Mouse (Mus musculus) bone marrow macrophage, adult 2 months (primary cell): Measurements from ENCODE around the gene Cdk5. TPM values are rescaled to one million over a fixed set of nuclear protein-coding genes. Genes with fewer than 3 reads are reported as not detected.
A peak's percentile ranks its signal among the peaks of the same experiment; 100 is the strongest.

Experiments used
- H3K27ac ChIP-seq: 2 replicates; pipeline ENCODE4 v1.5.1; 2012; ENCODE audit warnings: low read depth, low read length; ENCODE audit not compliant: insufficient read depth
- H3K4me1 ChIP-seq: 2 replicates; pipeline ENCODE4 v1.6.1; 2012; ENCODE audit warnings: low read length; ENCODE audit not compliant: control insufficient read depth, insufficient read depth
- H3K4me3 ChIP-seq: 2 replicates; pipeline ENCODE4 v1.5.1; 2012; ENCODE audit warnings: mild to moderate bottlenecking, low read length, moderate library complexity; ENCODE audit not compliant: insufficient read depth
- CTCF ChIP-seq: IDR thresholded peaks from 2 replicates; pipeline ENCODE4 v1.5.1; 2012; ENCODE audit warnings: low read depth, mild to moderate bottlenecking, low read length, moderate library complexity
- POLR2A ChIP-seq: IDR thresholded peaks from 2 replicates; pipeline ENCODE4 v1.6.1; 2012; ENCODE audit warnings: mild to moderate bottlenecking, low read depth, low read length, borderline replicate concordance
- polyA plus RNA-seq: library from polyadenylated mRNA; stranded (reverse); fragments of >200 nt; gene quantifications from 2 replicates; pipeline ENCODE4 v1.2.4, GENCODE M21; 2012; ENCODE audit not compliant: missing spikeins, insufficient read depth, insufficient read length

Gene Cdk5
- polyA plus RNA-seq, 1 experiment, result 55.5 TPM

GRCm38 (mm10) chr5:24451264-24452029 lies 28.1 kb upstream of the Cdk5 start:
- peak overlapping the region; percentile 98 for H3K4me3 ChIP-seq
- H3K27ac ChIP-seq, result peak overlapping the region; percentile 77
- TF ChIP-seq POLR2A (peak; percentile 50), CTCF (no peak)
- H3K4me1 ChIP-seq, result peaks cover 31% of the 10 kb centered on the region

GRCm38 (mm10) chr5:24447624-24448298 lies 24.4 kb upstream of the Cdk5 start, which contains the start of gene Tmub1:
Gene Tmub1, minus strand, starts transcription at chr5:24447854.
- no peak within 1 kb of the TSS for H3K27ac ChIP-seq
- peaks cover 16% of the 10 kb centered on the region for H3K4me1 ChIP-seq
- TF ChIP-seq CTCF (no peak), POLR2A (no peak)
- H3K4me3 ChIP-seq, result peak within 1 kb of the TSS; percentile 63

DNA sequence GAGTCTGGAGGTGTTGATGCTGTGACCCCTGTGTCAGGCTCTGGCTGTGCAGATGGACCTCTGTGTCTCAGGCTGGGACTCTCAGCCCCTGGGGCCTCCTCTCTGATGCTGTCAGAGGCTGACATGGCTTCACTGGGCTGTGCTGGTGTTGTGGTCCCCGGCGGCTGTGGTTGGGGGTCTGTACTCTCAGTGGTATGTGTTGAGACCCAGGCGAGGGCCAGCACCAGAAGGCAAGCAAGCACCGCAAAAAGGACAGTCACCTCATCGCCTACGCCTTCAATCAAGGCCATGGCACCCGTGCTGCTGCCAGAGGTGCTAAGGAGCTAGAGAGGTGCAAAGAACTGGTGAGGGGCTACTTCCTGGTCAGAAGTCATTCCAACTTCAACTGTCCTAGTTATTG lies 23.3 kb upstream of the Cdk5 start:
- Histone ChIP-seq H3K27ac (no peak overlapping the region), H3K4me3 (no peak overlapping the region), H3K4me1 (peaks cover 16% of the 10 kb centered on the region)
- TF ChIP-seq CTCF (no peak), POLR2A (no peak)

DNA sequence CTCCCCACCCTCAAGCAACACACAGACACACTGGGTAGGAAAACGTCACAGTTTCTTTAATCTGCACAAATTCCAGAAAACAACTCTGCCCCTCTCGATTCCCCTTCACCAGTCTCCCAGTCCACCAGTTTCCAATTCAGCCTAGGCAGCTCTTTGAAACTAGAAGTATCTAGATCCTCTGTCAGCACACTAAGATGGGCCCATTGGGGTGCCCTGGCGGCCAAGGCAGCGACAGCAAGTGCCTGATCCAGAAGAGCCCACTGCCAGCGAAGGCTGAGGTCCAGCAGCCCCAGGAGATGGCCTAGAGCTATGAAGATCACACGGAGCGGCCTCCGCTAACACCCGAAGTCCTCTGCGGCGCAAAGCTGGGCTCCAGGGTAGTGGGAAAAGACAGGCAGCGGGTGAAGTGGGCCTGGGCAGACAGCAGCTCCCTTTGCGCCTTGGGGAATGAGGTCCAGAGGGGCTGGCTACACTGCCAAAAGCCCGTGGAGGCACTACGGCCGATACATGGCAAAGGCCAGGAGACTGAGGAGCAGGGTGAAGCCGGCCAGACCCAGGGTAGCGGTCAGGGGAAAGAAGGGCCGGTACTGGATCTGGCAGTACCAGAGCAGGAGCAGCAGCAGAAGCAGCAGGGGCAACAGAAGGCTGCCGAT lies 22.2 kb upstream of the Cdk5 start:
- peak overlapping the region; percentile 63 for H3K4me3 ChIP-seq
- peak overlapping the region; percentile 9; the same call in 1 of the 2 replicates for H3K27ac ChIP-seq
- TF ChIP-seq CTCF (no peak), POLR2A (no peak)
- peaks cover 12% of the 10 kb centered on the region for H3K4me1 ChIP-seq

- Histone ChIP-seq H3K4me3 (peak within 1 kb of the TSS; percentile 74), H3K4me1 (peaks cover 12% of the 10 kb centered on the region), H3K27ac (peak within 1 kb of the TSS; percentile 55)
- TF ChIP-seq CTCF (no peak), POLR2A (peak; percentile 39; the same call in 1 of the 2 replicates)
Measured at GRCm38 (mm10) chr5:24444746-24445427, 21.6 kb upstream of the Cdk5 start, which contains the start of gene Fastk. Gene Fastk, minus strand, starts transcription at chr5:24445287.

- no peak for TF ChIP-seq CTCF
- TF ChIP-seq POLR2A, result no peak
- Histone ChIP-seq H3K4me1 (peaks cover 12% of the 10 kb centered on the region), H3K4me3 (peak overlapping the region; percentile 74), H3K27ac (no peak overlapping the region)
Measured at GRCm38 (mm10) chr5:24443927-24444326, 20.6 kb upstream of the Cdk5 start.

DNA sequence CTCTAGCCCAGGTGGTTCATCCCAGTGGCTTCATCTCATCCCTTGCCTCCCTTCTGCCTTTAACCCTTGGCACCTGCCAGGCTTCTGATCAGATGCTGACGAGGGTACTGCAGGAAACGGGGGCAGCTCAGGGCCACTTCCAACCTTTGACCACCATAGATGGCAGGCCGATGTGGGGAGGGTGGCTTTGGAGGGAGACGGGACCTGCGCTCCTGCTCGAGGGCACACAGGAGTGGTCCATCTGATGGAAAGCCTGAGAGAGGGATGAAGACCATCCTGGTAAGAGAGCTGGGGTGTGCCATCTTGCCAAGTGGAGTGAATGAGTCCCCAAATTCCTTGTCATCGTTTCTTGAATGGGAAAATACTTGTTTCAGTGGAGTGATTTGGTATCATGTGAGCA lies 19.9 kb upstream of the Cdk5 start:
- peaks cover 12% of the 10 kb centered on the region for H3K4me1 ChIP-seq
- TF ChIP-seq POLR2A (no peak), CTCF (no peak)
- no peak overlapping the region for H3K27ac ChIP-seq
- H3K4me3 ChIP-seq, result no peak overlapping the region

- no peak overlapping the region for H3K27ac ChIP-seq
- peaks cover 9% of the 10 kb centered on the region for H3K4me1 ChIP-seq
- H3K4me3 ChIP-seq, result no peak overlapping the region
- TF ChIP-seq CTCF (no peak), POLR2A (no peak)
Measured at GRCm38 (mm10) chr5:24442029-24442428, 18.7 kb upstream of the Cdk5 start.

- TF ChIP-seq CTCF, result no peak
- no peak for TF ChIP-seq POLR2A
- Histone ChIP-seq H3K4me3 (no peak overlapping the region), H3K27ac (no peak overlapping the region), H3K4me1 (peaks cover 9% of the 10 kb centered on the region)
Measured at GRCm38 (mm10) chr5:24441187-24441586, 17.9 kb upstream of the Cdk5 start.

DNA sequence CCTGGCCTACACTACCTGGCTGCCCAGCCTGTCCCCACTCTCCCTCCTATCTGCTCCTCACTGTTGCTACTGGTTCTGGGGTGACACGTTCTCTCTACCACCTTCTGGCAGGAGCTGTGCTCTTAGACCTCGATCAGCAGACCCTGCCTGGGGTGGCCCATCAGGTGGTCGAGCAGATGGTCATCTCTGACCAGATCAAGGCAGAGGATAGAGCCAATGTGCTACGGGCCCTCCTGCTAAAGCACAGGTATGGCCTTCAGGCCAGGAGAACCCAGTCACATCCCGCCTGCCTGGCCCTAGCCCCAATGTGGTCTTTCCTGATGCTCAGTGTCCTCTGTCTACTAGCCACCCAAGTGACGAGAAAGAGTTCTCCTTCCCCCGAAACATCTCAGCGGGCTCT lies 10.7 kb upstream of the Cdk5 start:
- TF ChIP-seq POLR2A (no peak), CTCF (no peak)
- Histone ChIP-seq H3K4me1 (no peaks in the 10 kb centered on the region), H3K27ac (no peak overlapping the region), H3K4me3 (no peak overlapping the region)
